Mouse (Mus musculus) cerebellum, adult 18-20 months (tissue): ENCODE measurements around the gene Gm20821.
"Not testable (repeated sequence)": the region's sequence is repeated elsewhere in the genome, so short reads cannot be mapped to it uniquely, and the experiment has no call there.

Experiments used
- DNase-seq, 2 experiments: peaks; one replicate each; pipeline ENCODE4 v3.0.0; 2021

Gene Gm20821

GRCm38 (mm10) chrY:9781504-9781903 lies at the start of gene Gm20821:
TSS of gene Gm20821 (plus strand) at chrY:9781804.
- not testable (repeated sequence) for DNase-seq
